Mouse (Mus musculus): ENCODE data around the gene Loxl3. TPM values are rescaled to one million over a fixed set of nuclear protein-coding genes. Genes with fewer than 3 reads are reported as not detected.

The Loxl3 gene
- polyA plus RNA-seq, 1 experiment from 2014 or later, result 8.0 TPM

GRCm38 (mm10) chr6:83017190-83017589 lies 16.8 kb upstream of the Loxl3 start:
- Histone ChIP-seq H3K27ac (ENCODE audit: poor library complexity, severe bottlenecking) (peak overlapping the region; percentile 37; the same call in 1 of the 2 replicates), H3K27me3 (replicated peaks) (no peaks in the 10 kb centered on the region; the same call in 1 of the 2 replicates), H3K4me1 (replicated peaks) (peaks cover 12% of the 10 kb centered on the region; the same call in 1 of the 2 replicates), H3K36me3 (no peaks in the 10 kb centered on the region), H3K9ac (no peak overlapping the region), H3K4me2 (no peak overlapping the region), H3K4me3 (no peak overlapping the region), H3K9me3 (replicated peaks) (no peaks in the 10 kb centered on the region)
- 13% methylated on average over 3 of the region's 3 CpGs for WGBS
- no peak for ATAC-seq (ENCODE audit: insufficient number of reproducible peaks, low FRiP score)

- H3K36me3 ChIP-seq, result no peaks in the 10 kb centered on the region
- H3K4me3 ChIP-seq, result no peak overlapping the region
- H3K27me3 ChIP-seq (replicated peaks), result no peaks in the 10 kb centered on the region
- no peak overlapping the region for H3K9ac ChIP-seq
- no peak overlapping the region for H3K4me2 ChIP-seq
- no peak for ATAC-seq (ENCODE audit: insufficient number of reproducible peaks, low FRiP score)
- 74% methylated on average over 3 of the region's 3 CpGs for WGBS
- no peaks in the 10 kb centered on the region for H3K9me3 ChIP-seq (replicated peaks)
- H3K27ac ChIP-seq (ENCODE audit: poor library complexity, severe bottlenecking), result no peak overlapping the region
- H3K4me1 ChIP-seq (replicated peaks), result peaks cover 12% of the 10 kb centered on the region; the same call in 1 of the 2 replicates
These were observed 14.9 kb upstream of the Loxl3 start for GRCm38 (mm10) chr6:83019044-83019443.

- WGBS, result 66% methylated on average over 6 of the region's 6 CpGs
- Histone ChIP-seq H3K9me3 (replicated peaks) (no peaks in the 10 kb centered on the region), H3K9ac (no peak overlapping the region), H3K4me2 (no peak overlapping the region), H3K36me3 (no peaks in the 10 kb centered on the region), H3K4me3 (no peak overlapping the region), H3K27ac (ENCODE audit: poor library complexity, severe bottlenecking) (no peak overlapping the region), H3K4me1 (replicated peaks) (peaks cover 7% of the 10 kb centered on the region; the same call in 1 of the 2 replicates), H3K27me3 (replicated peaks) (no peaks in the 10 kb centered on the region)
- ATAC-seq (ENCODE audit: insufficient number of reproducible peaks, low FRiP score), result no peak
These were observed 13.9 kb upstream of the Loxl3 start for GRCm38 (mm10) chr6:83020121-83020520.

GRCm38 (mm10) chr6:83020836-83021593 lies 13.0 kb upstream of the Loxl3 start:
- H3K4me1 ChIP-seq (replicated peaks), result peaks cover 7% of the 10 kb centered on the region; the same call in 1 of the 2 replicates
- no peaks in the 10 kb centered on the region for H3K27me3 ChIP-seq (replicated peaks)
- no peaks in the 10 kb centered on the region for H3K9me3 ChIP-seq (replicated peaks)
- H3K4me2 ChIP-seq, result no peak overlapping the region
- WGBS, result 67% methylated on average over 4 of the region's 4 CpGs
- no peak overlapping the region for H3K27ac ChIP-seq (ENCODE audit: poor library complexity, severe bottlenecking)
- no peak overlapping the region for H3K9ac ChIP-seq
- no peak for ATAC-seq (ENCODE audit: insufficient number of reproducible peaks, low FRiP score)
- no peaks in the 10 kb centered on the region for H3K36me3 ChIP-seq
- no peak overlapping the region for H3K4me3 ChIP-seq

- 81% methylated on average over 9 of the region's 9 CpGs for WGBS
- Histone ChIP-seq H3K36me3 (no peaks in the 10 kb centered on the region), H3K27me3 (replicated peaks) (peaks cover 12% of the 10 kb centered on the region), H3K9ac (no peak overlapping the region), H3K9me3 (replicated peaks) (no peaks in the 10 kb centered on the region), H3K27ac (ENCODE audit: poor library complexity, severe bottlenecking) (no peak overlapping the region), H3K4me1 (replicated peaks) (peaks cover 4% of the 10 kb centered on the region), H3K4me3 (no peak overlapping the region), H3K4me2 (no peak overlapping the region)
- no peak for ATAC-seq (ENCODE audit: insufficient number of reproducible peaks, low FRiP score)
These were observed 11.0 kb upstream of the Loxl3 start for GRCm38 (mm10) chr6:83023008-83023407.

- H3K4me1 ChIP-seq (replicated peaks), result peaks cover 6% of the 10 kb centered on the region
- no peak for ATAC-seq (ENCODE audit: insufficient number of reproducible peaks, low FRiP score)
- H3K36me3 ChIP-seq, result no peaks in the 10 kb centered on the region
- H3K4me2 ChIP-seq, result no peak overlapping the region
- no peaks in the 10 kb centered on the region for H3K9me3 ChIP-seq (replicated peaks)
- no peak overlapping the region for H3K4me3 ChIP-seq
- H3K27me3 ChIP-seq (replicated peaks), result peaks cover 20% of the 10 kb centered on the region
- H3K9ac ChIP-seq, result no peak overlapping the region
- no peak overlapping the region for H3K27ac ChIP-seq (ENCODE audit: poor library complexity, severe bottlenecking)
- WGBS, result 89% methylated on average over 2 of the region's 2 CpGs
These were observed 10.2 kb upstream of the Loxl3 start for GRCm38 (mm10) chr6:83023786-83024185.

- Histone ChIP-seq H3K9ac (no peak overlapping the region), H3K4me1 (replicated peaks) (peaks cover 6% of the 10 kb centered on the region), H3K36me3 (no peaks in the 10 kb centered on the region), H3K9me3 (replicated peaks) (no peaks in the 10 kb centered on the region), H3K27ac (ENCODE audit: poor library complexity, severe bottlenecking) (no peak overlapping the region), H3K4me2 (no peak overlapping the region), H3K27me3 (replicated peaks) (peaks cover 26% of the 10 kb centered on the region), H3K4me3 (no peak overlapping the region)
- 71% methylated on average over 4 of the region's 4 CpGs for WGBS
- no peak for ATAC-seq (ENCODE audit: insufficient number of reproducible peaks, low FRiP score)
These were observed 9.6 kb upstream of the Loxl3 start for GRCm38 (mm10) chr6:83024421-83024820.

- peaks cover 34% of the 10 kb centered on the region for H3K27me3 ChIP-seq (replicated peaks)
- no peak overlapping the region for H3K4me2 ChIP-seq
- peaks cover 12% of the 10 kb centered on the region for H3K4me1 ChIP-seq (replicated peaks)
- 96% methylated on average over 4 of the region's 4 CpGs for WGBS
- H3K27ac ChIP-seq (ENCODE audit: poor library complexity, severe bottlenecking), result no peak overlapping the region
- no peaks in the 10 kb centered on the region for H3K36me3 ChIP-seq
- ATAC-seq (ENCODE audit: insufficient number of reproducible peaks, low FRiP score), result no peak
- no peak overlapping the region for H3K9ac ChIP-seq
- no peak overlapping the region for H3K4me3 ChIP-seq
- no peaks in the 10 kb centered on the region for H3K9me3 ChIP-seq (replicated peaks)
These were observed 8.8 kb upstream of the Loxl3 start for GRCm38 (mm10) chr6:83025221-83025620.

GRCm38 (mm10) chr6:83027293-83027692 lies 6.7 kb upstream of the Loxl3 start:
- no peak overlapping the region for H3K9ac ChIP-seq
- peaks cover 23% of the 10 kb centered on the region for H3K4me1 ChIP-seq (replicated peaks)
- H3K36me3 ChIP-seq, result peaks cover 6% of the 10 kb centered on the region; the same call in 1 of the 2 replicates
- no peak overlapping the region for H3K27ac ChIP-seq (ENCODE audit: poor library complexity, severe bottlenecking)
- no peaks in the 10 kb centered on the region for H3K9me3 ChIP-seq (replicated peaks)
- ATAC-seq (ENCODE audit: insufficient number of reproducible peaks, low FRiP score), result no peak
- WGBS, result 79% methylated on average over 8 of the region's 8 CpGs
- no peak overlapping the region for H3K4me2 ChIP-seq
- H3K4me3 ChIP-seq, result no peak overlapping the region
- H3K27me3 ChIP-seq (replicated peaks), result peaks cover 55% of the 10 kb centered on the region

GRCm38 (mm10) chr6:83027706-83028105 lies 6.3 kb upstream of the Loxl3 start:
- H3K27ac ChIP-seq (ENCODE audit: poor library complexity, severe bottlenecking), result no peak overlapping the region

GRCm38 (mm10) chr6:83029777-83030176 lies 4.2 kb upstream of the Loxl3 start:
- no peak overlapping the region for H3K4me2 ChIP-seq
- H3K4me3 ChIP-seq, result no peak overlapping the region
- no peak overlapping the region for H3K27ac ChIP-seq (ENCODE audit: poor library complexity, severe bottlenecking)
- H3K9me3 ChIP-seq (replicated peaks), result no peaks in the 10 kb centered on the region
- WGBS, result 35% methylated on average over 10 of the region's 10 CpGs
- peaks cover 36% of the 10 kb centered on the region for H3K4me1 ChIP-seq (replicated peaks)
- H3K36me3 ChIP-seq, result peaks cover 6% of the 10 kb centered on the region; the same call in 1 of the 2 replicates
- no peak overlapping the region for H3K9ac ChIP-seq
- peaks cover 56% of the 10 kb centered on the region for H3K27me3 ChIP-seq (replicated peaks)
- ATAC-seq (ENCODE audit: insufficient number of reproducible peaks, low FRiP score), result no peak

More at GRCm38 (mm10) chr6:83027706-83028105, 6.3 kb upstream of the Loxl3 start:
- 54% methylated on average over 7 of the region's 9 CpGs for WGBS
- H3K9ac ChIP-seq, result no peak overlapping the region
- peaks cover 27% of the 10 kb centered on the region for H3K4me1 ChIP-seq (replicated peaks)
- H3K36me3 ChIP-seq, result peaks cover 6% of the 10 kb centered on the region; the same call in 1 of the 2 replicates
- H3K27me3 ChIP-seq (replicated peaks), result peaks cover 56% of the 10 kb centered on the region
- H3K4me2 ChIP-seq, result no peak overlapping the region
- no peaks in the 10 kb centered on the region for H3K9me3 ChIP-seq (replicated peaks)
- H3K4me3 ChIP-seq, result no peak overlapping the region
- ATAC-seq (ENCODE audit: insufficient number of reproducible peaks, low FRiP score), result no peak
